Mouse (Mus musculus) layer of hippocampus, postnatal 10 days (tissue): ENCODE measurements around the gene Arpc1b. TPM values are rescaled to one million over a fixed set of nuclear protein-coding genes. Genes with fewer than 3 reads are reported as not detected.

Experiments used
- DNase-seq, 2 experiments: peaks; one replicate each; pipeline ENCODE4 v3.0.0; 2021; ENCODE audit warnings: low spot score in 2 of 2
- total RNA-seq, 2 experiments: library from RNA; stranded (reverse); gene quantifications; 2 replicates each; pipeline ENCODE4 v1.2.3; 2021

Arpc1b gene
- total RNA-seq, 2 experiments from 2014 or later = 25.5 to 39.0 TPM

DNA sequence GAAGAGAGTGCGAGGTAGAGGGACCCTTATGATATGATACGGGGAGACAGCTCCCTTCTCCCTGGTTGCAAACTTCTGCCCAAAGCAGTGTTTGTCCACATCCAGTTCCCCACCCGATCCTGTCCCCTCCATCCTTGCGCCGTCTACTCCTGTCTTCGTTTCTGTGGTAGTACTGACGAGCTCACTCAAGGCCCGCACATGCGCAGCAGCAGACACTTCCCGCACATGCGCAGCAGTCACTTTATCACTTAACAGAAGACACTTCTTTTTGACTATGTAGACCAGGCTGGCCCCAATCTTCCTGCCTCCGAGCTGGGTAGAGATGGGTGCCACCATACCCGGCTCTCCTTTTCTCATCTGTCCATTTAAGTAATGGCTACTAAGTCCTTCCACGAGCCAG lies 47.3 kb downstream of the Arpc1b start:
- DNase-seq = no peak

DNA sequence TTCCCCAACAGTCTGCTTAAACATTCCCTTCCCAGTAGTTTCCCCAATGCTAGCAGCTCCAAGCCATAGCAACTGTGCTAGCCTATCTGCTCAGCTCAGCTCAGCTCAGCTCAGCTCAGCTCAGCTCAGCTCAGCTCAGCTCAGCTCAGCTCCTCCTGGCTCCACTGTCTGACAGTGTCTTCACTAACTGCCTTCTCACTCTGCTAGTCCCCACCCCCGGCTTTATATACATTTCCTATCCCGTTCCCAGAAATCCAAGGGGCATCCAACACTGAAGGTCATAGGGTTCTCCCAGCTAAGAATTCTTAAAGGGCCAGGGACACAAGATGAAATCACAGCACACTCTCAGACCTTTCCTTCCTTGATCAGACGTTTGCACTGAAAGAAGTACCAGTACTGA lies 50.7 kb downstream of the Arpc1b start:
- DNase-seq = no peak

DNA sequence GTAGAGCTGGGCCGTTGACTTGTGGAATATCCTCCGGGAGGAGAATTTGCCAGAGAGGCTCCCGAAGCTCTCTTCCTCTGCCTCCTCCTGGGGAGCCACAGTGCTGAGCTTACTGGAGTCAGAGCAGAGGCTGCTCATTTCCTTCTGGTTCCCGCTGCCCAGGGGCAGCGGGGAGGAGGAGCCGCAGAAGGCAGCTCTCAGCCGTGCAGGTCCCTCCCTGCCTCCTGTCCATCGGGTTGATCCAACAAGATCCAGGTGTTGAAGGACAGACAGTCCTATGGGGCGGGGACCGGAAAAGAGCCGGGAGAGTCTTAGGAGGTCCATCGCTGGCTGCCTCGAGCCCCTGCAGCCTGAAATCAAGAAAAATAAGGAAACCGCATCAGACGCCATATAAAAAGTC lies 51.2 kb downstream of the Arpc1b start:
- no peak for DNase-seq

DNA sequence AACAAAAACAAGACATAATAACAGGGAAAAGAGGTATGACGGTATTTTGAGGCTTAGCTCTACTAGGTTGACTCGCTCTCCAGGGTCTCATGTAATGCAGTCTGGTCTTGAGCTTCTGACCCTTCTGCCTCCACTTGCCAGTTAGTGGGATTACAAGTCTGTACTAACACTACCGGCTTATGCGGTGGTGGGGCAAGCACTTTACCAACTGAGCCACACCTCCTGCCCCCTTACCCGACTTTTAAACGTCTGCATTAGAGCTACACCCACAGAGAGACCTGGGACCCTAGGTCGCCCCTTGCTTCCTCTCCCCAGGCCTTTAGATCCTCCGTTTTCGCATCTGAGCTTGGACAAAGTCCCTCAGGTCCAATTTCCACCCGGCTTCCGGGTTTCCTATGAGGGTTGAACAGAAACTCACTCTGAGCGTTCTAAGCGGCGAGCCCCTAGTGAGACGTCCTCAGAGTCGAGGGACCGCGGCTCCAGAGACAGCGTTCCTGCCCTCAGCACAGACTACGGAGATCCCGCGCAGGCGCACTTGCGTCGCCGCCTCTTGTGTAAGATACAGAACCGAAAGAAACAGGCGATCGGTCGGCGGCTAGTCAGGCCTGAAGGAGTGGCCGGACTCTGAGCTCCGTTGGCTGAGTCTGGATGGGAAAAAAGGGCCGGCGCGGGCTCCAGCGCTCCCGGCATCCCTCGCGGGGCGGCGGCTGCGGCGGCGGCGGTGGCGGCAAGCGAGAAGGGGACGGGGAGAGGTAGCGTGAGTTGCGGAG lies 52.7 kb downstream of the Arpc1b start, which contains the start of the genes Ptcd1 and Cpsf4:
Gene Ptcd1, minus strand, starts transcription at position 573 of the 770 bp plus-strand sequence.
Gene Cpsf4, plus strand, starts transcription at position 678 of the 770 bp plus-strand sequence.
- peak; percentile 98 to 99 for DNase-seq

DNA sequence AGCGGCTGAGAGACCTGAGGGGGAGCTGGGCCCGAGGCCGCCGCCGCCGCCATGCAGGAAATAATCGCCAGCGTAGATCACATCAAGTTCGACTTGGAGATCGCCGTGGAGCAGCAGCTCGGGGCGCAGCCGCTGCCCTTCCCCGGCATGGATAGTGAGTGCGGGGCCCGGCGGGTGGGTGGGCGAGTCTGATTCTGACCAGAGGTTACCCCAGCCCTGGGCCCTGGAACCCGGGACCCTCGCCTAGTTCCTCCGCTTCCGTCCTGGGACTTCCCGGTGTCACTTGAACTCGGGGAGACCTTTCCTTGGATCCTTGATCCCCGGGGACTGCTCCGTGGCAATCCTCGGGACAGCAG lies 53.3 kb downstream of the Arpc1b start:
- DNase-seq = no peak

DNA sequence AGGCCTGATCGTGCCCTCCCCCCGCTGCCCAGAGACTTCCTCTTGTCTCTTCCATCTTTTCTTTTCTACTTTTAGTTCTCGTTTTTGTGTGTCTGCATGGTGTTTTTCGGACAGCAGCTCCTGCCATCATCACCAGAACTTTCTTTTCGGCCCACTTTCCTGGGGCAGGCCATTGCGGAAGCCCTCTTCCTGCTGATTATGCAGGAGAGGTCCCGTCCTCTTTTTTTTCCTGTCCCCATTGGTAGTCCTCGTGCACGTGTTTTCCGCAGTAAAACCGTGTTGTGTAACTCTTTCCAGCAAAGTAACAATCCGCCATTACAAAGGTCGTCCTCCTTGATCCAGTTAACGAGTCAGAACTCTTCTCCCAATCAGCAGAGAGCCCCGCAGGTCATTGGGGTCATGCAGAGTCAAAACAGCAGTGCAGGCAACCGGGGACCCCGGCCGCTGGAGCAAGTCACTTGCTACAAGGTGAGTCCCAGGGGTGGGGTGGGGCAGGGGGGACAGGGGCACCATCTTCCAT lies 64.5 kb downstream of the Arpc1b start:
- DNase-seq = no peak

Other genes starting within 250 kb of the Arpc1b start
- 10 to 100 TPM; 41.9 to 42.3 TPM for gene Smurf1, start 148.4 kb upstream of the Arpc1b start, total RNA-seq
- gene Gm4871, start 81.5 kb upstream of the Arpc1b start, total RNA-seq = not detected
- gene 1700018F24Rik, start 71.2 kb upstream of the Arpc1b start, total RNA-seq = not detected
- gene Arpc1a, start 30.4 kb upstream of the Arpc1b start, total RNA-seq = 100 to 1,000 TPM; 199 to 202 TPM
- not detected for gene Kpna7, start 30.2 kb upstream of the Arpc1b start, total RNA-seq
- gene Pdap1, start 26.0 kb downstream of the Arpc1b start, total RNA-seq = 100 to 1,000 TPM; 139 to 140 TPM
- gene Bud31, start 26.1 kb downstream of the Arpc1b start, total RNA-seq = 10 to 100 TPM; 80.5 to 85.9 TPM
- gene Ptcd1, start 52.9 kb downstream of the Arpc1b start, total RNA-seq = 10 to 100 TPM; 13.7 to 15.0 TPM
- 10 to 100 TPM; 29.7 to 30.5 TPM for gene Cpsf4, start 53.0 kb downstream of the Arpc1b start, total RNA-seq
- gene Atp5j2, start 77.8 kb downstream of the Arpc1b start, total RNA-seq = 100 to 1,000 TPM; 318 to 327 TPM
- 1 to 10 TPM; 9.4 to 9.9 TPM for gene Zkscan14, start 87.7 kb downstream of the Arpc1b start, total RNA-seq
- 10 to 100 TPM; 14.3 to 14.8 TPM for gene Zkscan5, start 90.3 kb downstream of the Arpc1b start, total RNA-seq
- gene Zfp655, start 117.5 kb downstream of the Arpc1b start, total RNA-seq = 10 to 100 TPM; 24.5 to 25.4 TPM
- gene Zscan25, start 166.3 kb downstream of the Arpc1b start, total RNA-seq = 10 to 100 TPM; 14.7 to 17.5 TPM
- gene Cyp3a57, start 231.1 kb downstream of the Arpc1b start, total RNA-seq = under 1 TPM in 1 of 2 experiments, not detected in 1; 0.29 TPM